Mouse (Mus musculus): ENCODE results near the gene Ifitm1.

The Ifitm1 gene

DNA sequence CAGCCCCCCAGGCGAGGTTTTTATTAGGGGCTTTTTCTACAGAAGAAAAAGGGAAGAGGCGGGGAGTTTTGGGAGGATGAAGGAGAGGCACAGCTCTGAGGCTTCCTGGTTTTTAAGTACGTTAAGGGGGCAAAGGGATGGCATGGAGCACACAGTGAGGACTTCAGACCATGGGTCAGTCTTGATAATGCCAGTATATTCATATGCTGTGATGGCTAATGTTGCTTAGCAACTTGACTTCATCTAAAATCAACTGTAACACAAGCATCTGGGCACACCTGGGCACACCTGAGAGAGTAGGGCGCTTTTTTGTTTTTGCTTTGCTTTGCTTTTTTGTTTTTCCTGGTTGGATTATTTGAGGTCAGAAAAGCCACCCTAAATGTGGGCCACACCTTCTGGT, at the start of gene Ifitm1:
TSS of gene Ifitm1 (plus strand) at position 301 of the 400 bp plus-strand sequence.
- no peak for DNase-seq (ENCODE audit: low spot score)

DNA sequence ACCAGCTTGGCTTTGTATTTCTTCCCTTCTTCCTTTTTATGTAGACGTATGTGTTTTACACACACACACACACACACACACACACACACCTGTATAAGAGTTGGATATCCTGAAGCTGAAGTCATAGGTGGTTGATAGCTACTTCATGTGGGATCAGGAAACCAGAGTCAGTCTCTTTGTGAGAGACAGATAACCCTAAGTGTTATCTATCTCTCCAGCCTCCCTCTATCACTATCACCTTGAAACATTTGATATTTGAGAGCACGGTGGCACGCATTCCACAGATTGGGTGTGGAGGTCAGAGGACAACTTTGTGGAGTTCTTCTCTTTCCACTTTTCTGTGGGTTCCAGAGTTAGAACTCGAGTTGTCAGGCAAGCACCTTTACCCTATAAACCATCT, 47.1 kb upstream of the Ifitm1 start:
- DNase-seq (ENCODE audit: low spot score): no peak

DNA sequence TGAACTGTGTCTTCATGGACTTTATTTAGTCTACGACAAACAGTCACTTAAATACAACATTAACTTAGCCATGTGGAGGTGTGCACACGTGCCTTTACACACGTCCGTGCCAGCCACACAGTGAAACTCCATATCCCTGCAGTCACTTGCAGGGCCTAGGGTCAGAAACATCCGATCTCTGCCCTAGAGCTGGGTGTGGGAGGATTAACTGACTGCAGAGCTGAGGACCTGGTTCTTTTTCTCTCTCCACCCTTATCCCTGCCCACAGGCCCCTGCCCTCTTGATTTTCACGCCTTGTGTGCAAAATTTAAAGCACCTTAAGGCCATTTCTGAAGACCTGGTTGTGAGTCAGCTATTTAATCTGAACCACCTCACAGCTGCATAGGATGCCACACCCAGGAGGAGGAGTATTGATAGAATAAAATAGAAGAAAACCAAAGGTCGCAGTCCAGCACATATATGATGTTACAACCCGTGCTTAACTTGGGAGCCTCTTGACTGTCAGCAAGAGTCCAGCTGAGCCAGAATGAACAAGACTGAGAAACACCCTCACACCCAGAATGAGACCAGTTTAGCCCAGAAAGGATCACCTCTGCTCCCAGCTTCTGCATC, 46.5 kb upstream of the Ifitm1 start, which contains the start of gene Nlrp6:
TSS of gene Nlrp6 (plus strand) at position 485 of the 612 bp plus-strand sequence.
- no peak for DNase-seq (ENCODE audit: low spot score)

DNA sequence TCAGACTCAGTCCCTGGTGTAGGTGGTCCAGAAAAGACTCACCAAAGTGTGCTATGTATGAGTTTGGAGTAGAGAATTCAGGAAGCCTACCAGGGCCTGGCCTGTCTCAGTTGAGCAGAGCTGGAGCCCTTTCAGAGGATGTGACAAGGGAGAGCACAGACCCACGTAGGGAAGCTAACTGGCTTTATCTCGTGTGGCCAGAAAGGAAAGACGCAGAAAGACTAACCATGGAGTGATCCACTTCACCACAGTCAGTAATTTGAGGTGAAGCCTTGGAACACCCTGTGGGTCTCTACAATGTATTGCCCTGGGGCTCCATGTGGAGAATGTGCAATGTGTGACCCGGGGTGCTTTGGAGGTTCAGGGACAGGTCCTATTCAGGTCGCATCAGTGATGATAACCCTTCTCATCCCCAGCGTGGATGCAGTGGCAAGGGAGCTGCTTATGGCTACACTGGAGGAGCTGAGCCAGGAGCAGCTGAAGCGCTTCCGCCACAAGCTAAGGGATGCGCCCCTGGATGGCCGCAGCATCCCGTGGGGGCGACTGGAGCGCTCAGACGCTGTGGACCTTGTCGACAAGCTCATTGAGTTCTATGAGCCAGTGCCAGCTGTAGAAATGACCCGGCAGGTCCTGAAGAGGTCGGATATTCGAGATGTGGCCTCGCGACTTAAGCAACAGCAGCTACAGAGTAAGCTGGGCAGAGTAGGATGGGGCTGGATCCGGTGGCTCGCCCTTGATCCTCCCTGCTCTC, 45.6 kb upstream of the Ifitm1 start:
- DNase-seq (ENCODE audit: low spot score): no peak

DNA sequence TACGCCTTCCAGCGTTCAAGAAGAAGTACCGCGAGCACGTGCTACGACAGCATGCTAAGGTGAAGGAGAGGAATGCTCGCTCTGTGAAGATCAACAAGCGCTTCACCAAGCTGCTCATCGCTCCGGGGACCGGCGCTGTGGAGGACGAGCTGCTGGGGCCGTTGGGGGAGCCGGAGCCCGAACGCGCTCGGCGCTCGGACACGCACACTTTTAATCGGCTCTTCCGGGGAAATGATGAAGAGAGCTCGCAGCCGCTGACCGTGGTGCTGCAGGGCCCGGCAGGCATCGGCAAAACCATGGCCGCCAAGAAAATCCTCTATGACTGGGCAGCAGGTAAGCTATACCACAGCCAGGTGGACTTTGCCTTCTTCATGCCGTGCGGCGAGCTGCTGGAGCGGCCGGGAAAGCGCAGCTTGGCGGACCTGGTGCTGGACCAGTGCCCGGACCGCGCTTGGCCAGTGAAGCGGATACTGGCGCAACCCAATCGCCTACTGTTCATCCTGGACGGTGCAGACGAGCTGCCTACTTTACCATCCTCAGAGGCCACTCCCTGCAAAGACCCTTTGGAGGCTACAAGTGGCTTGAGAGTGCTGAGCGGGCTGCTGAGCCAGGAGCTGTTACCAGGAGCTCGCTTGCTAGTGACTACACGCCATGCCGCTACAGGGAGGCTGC, 44.5 kb upstream of the Ifitm1 start:
- peak; percentile 56 for DNase-seq (ENCODE audit: low spot score)

DNA sequence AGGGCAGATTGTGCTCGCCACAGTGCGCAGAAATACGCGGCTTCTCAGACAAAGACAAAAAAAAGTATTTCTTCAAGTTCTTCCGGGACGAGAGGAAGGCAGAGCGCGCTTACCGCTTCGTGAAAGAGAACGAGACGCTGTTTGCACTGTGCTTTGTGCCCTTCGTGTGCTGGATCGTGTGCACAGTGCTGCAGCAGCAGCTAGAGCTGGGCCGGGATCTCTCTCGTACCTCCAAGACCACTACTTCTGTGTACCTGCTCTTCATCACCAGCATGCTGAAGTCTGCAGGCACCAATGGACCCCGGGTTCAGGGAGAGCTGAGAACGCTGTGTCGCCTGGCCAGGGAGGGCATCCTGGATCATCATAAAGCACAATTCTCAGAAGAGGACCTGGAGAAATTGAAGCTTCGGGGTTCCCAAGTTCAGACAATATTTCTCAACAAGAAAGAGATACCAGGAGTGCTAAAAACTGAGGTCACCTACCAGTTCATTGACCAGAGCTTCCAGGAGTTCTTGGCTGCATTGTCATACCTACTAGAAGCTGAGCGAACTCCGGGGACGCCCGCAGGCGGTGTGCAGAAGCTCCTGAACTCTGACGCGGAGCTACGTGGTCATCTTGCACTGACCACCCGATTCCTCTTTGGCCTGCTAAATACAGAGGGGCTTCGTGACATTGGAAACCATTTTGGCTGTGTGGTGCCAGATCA, 43.8 kb upstream of the Ifitm1 start:
- DNase-seq (ENCODE audit: low spot score): no peak

DNA sequence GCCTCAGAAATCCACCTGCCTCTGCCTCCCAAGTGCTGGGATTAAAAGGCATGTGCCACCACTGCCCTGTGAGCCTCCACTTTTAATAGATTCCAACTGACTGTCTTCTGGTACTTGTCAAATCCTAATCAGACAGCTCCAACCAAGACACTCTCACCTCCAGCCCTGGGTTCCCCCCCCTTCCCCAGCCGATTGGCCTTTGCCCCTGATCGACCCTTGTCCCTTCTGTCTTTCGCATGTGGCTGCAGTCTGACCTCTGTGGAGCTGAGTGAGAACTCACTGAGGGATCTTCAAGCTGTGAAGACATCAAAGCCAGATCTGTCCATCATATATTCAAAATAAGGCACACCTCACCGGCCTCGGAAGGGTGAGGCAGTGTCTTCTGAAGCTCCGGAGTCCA, 39.8 kb upstream of the Ifitm1 start:
- DNase-seq (ENCODE audit: low spot score): no peak

DNA sequence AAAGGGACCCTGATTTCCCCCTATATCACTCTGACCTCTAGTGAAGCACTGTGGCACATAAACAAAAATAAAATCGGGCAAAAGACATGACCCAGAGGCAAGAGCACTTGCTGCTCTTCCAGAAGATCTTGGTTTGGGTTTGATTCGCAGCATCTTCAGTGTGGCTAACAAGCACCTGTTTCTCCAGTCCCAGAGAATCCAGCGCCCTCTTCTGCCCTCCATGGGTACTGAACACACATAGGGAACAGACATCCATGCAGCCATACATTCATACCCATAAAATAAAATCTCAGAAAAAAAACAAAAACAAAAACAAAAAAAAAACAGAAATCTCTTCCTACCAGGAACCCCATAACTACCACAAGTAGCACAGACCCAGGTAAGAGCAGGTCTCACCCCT, 28.6 kb upstream of the Ifitm1 start:
- no peak for DNase-seq (ENCODE audit: low spot score)

DNA sequence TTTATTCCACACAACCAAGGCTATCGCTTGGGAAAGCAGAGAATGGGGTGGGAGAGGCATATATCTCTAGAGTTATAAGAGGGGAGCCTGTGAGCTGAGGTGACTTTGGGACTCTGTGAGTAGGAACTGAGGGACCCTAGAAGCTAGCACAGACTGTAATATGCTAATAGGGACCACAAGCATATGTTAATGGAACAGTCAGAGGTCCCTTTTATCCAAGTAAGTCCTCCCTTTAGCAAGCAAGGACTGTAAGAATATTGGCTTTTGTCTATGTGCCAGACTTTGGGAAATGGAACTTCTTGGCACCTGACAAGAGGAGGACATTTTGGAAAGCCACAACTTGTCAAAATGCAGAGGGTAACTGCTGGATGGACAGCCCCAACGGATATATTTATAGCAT, 28.1 kb upstream of the Ifitm1 start:
- no peak for DNase-seq (ENCODE audit: low spot score)

DNA sequence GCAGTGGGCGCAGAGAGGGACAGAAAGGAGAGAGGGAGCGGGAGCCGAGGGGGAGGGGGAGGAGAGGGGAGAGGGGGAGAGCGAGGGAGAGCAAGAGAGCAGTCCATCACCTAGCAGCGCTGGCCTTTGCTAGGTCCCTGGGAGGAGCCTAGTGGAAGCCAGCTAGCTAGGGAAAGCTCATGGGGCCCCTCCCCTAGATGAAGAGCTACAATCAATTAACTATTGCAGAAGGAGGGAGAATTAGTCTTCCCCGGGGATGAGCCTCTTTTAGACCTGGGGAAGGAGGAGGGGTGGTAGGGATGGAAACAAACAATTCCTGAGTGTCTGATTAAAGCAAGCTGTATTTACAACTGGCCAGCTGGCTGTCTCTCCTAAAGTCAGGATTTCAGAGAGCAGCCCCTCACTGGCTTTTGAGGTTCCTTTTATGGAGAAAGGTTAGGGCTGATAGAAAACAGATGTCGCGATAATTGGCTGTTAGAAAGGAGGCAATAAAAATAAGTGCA, 27.3 kb upstream of the Ifitm1 start:
- peak; percentile 11 for DNase-seq (ENCODE audit: low spot score)

DNA sequence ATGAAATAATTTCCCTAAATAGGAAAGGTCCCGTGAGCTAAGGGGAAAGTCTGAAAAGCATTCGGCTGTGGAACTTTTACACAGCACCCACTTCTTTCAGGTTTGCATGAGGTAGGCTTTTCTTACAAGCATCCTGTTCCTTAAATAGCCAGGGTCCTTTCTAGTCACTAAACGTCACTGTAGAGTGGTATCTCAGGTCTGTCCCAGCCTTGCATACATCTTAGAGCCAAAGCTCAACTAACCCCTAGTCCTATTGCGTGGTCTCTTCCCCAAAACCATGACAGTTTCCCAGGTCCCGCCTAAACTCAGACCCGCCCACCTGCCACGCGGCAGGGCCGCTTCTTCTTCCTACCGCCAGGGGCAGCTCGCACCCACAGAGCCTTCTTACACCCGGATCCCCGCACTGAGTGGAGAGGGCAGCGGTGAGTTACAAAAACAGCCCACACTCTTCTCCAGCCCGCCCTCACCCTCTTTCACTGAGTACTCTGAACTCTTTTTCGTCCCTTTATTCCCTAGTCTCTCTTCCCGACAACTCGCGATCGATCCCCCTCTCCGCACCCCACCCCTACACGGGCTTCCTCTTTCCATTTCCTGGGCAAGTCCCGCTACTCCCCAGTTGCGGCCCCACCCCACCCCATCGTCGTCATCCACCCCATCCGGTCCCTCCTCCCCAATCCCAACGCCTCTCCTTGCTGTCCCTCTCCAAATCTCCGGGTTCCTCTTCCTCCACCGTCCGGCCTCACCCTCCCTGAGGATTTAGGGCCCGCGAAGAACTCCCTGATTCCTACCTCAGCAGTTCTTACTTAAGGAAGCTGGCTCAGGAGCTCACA, 25.6 kb upstream of the Ifitm1 start, which contains the start of gene Pgghg:
TSS of gene Pgghg (plus strand) at position 170 of the 830 bp plus-strand sequence.
- DNase-seq (ENCODE audit: low spot score): peak; percentile 86

DNA sequence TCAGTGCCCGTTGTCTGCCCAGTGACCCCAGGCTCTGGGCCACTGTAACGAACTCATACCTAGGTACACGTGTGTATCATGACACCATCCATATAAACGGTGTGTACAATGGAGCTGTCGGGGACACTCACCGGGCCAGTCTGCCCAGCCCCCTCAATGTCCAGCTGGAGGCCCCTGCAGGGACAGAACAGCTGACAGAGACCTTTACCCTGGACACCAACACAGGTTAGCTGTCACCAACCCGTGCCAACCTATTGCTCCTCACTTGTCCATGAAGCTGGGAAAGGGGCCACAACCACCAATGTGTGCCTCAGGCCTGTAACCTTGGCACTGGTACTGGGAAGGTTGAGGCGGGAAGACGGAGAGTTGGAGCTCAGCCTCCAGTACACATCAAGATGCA, 24.7 kb upstream of the Ifitm1 start:
- peak; percentile 20 for DNase-seq (ENCODE audit: low spot score)

DNA sequence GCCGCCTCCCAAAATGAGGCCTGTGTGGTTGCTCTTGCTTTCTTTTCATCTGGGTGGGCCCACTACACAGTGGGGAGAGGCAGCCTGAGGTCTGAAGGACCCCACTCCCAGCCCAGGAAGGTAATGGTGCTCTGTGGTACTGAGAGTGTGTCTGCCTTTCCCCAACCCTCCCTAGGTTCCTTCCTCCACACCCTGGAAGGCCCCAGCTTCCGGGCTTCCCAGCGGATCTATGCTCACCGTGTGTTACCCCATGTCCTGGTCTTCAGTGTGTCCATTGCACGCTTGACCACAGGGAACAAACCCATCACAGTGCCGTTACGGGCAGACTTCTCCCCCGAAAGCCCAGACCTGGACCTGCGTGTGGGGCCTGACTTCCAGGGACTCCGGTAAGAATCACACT, 24.2 kb upstream of the Ifitm1 start:
- DNase-seq (ENCODE audit: low spot score): no peak

DNA sequence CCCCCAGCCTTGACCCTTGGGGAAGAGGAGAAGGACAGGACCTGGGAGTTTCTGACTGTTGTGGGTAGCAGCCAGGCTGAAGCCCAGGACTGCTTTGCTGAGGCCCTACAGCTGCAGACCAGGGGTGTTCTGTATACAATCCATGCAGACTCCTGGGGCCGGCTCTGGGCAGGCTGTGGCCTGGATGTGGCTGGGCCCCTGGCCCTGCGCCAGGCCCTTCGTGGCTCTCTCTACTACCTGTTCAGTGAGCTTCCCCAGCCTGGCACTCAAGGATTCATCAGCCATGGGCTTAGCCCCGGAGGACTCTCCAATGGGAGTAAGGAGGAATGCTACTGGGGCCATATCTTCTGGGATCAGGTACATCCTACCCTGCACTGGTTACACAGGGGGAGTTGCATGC, 23.7 kb upstream of the Ifitm1 start:
- no peak for DNase-seq (ENCODE audit: low spot score)

DNA sequence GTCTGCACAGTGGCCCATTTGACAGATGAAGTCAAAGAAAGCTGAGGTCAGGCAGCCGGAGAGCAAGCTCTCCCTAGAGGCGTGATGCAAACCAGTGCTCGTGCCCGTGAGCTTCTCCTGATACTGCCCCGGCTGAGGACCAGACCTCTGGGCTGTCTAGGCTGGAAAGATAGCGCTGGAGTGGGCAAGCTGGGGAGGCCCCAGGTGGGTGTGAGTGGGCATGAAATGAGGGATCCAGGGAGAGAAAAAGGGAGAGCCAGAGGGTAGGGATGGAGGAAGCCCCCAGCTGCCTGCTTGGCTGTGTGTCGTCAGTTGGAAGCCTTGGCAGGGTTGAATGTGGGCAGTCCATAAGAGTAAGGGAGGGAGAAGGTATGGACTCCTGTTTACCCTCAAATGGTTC, 22.8 kb upstream of the Ifitm1 start:
- DNase-seq (ENCODE audit: low spot score): no peak

DNA sequence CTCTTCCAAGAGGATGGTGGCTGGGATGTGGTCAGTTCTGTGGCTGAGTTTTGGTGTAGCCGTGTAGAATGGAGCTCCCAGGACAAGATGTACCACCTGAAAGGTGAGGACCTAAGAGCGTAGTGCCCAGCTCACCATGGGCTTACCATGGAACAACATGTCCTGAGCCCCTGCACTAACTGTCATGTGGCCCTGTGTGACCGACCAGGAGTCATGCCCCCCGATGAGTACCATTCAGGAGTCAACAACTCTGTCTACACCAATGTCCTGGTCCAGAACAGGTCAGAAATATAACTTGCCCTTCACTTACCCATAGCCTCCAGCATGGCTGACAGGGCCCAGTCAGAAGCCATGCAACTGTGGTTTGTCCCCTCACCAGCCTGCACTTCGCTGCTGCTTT, 21.8 kb upstream of the Ifitm1 start:
- DNase-seq (ENCODE audit: low spot score): no peak

DNA sequence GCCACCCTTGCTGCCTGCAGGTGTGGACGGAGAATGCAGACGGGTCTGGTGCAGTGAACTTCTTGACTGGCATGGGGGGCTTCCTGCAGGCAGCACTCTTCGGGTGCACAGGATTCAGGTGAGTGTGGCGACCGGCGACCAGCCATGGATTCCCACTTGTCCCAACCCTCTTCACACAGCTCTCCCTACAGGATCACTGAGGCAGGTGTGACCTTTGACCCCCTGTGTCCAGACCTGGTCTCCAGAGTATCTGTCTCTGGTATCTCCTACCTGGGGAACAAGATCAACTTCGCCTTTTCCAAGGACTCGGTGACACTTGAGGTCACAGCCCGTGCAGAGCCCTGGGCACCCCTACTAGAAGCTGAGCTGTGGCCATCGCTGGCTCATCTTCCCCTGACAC, 20.7 kb upstream of the Ifitm1 start:
- no peak for DNase-seq (ENCODE audit: low spot score)

DNA sequence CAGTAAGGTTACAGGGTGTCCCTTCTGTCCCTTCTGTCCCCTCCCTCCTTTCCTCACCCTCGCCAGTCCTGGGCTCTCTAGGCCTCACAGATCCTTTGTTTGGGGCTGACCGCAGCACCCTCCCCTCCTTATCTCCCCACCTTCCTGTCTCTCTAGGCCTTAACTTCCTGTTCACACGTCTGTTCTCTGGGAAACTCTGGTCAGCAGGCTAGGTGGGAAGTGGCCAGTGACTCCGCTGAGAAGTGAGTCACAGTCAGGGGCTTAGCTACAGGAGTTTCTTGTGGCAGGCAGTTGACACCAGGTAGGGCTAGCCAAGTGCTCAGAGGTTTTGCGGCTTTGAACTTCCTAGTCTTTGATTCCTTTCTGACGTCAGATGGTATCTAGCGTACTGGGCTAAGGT, 20.0 kb upstream of the Ifitm1 start:
- DNase-seq (ENCODE audit: low spot score): no peak

DNA sequence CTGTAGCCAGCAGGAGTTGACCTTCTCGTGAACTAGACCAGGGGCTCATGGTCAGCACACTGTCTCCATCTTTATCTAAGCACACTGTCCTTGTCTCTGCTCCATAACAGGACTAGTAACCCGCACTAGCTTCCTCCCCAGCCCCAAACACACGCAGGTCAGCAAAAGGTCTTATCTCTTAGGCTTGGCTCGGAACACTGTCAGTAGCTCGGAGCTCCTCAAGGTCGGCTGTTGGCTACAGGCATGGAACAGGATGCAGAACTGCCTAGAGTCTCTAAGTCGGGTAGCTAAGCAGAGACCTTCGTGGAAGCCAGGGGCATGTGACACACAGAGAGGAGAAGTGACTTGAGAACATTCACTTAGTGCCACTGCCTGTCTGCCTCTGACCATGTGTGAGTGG, 18.9 kb upstream of the Ifitm1 start:
- peak; percentile 63 for DNase-seq (ENCODE audit: low spot score)

DNA sequence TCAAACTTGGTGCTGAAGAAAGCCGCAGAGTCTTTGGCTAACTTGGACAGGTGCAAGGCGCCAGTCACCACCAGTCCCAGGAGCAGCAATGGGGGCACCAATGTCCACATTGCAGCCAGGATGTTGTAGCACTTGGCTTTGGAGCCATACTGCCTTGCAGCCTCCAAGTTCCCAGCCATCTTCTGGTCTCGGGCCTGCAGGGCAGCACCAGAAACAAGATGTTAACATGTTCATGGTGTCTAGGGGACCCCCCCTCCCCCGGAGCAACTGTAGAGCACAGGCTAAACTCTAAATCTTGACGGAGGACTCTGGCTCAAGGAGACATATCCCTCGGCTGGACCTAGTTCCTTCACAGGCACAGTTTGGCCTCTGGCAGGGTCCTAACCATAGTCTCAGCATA, 17.8 kb upstream of the Ifitm1 start:
- no peak for DNase-seq (ENCODE audit: low spot score)

DNA sequence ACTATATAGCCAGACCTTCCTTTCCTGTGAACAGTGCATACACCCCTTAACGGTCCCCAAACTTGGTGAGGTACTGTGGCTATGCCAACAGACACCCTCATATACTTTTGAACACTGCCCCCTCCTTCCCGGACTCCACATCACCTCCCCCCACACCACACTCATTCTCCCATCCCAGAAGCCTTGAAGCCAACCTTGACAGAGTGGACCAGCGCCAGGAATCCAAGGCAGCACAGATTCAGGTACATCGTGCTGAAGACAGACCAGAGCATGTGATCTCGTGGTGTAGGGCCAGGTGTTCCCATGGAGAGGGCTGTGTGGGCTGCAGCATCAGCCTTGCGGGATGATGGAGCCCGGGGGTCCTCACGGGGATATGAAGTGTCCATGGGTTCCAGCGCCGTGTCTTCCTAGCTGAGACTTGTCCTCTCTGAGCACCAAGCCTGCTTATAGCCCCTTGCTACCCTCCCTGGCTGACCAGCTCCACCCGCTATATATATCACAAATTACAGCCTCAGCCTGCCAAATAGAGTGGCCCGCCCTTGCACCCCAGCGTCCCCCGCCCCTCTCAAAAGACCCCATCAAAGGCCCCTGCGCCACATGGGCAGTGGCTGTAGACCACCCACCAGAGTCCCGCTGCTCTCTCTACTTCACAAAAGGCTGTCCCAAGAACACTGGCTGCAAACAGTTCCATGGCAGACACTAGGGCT, 17.0 kb upstream of the Ifitm1 start, which contains the start of gene Ifitm5:
TSS of gene Ifitm5 (minus strand) at position 468 of the 707 bp plus-strand sequence.
- peak; percentile 42 for DNase-seq (ENCODE audit: low spot score)
